Mouse (Mus musculus) megakaryocyte, embryonic 14.5 days (primary cell): ENCODE measurements around the gene Scn11a.

Experiments
- FLI1 ChIP-seq: IDR thresholded peaks from 2 replicates; pipeline ENCODE4 v1.6.1; 2012; ENCODE audit warnings: low read length, inconsistent platforms, mixed read lengths
- GATA1 ChIP-seq: IDR thresholded peaks from 3 replicates; pipeline ENCODE4 v1.6.1; 2012; ENCODE audit warnings: mixed read lengths, low read length, inconsistent platforms, borderline replicate concordance

- TF ChIP-seq GATA1 = no peak
- TF ChIP-seq FLI1 = no peak
Measured at GRCm38 (mm10) chr9:119843549-119843948, 18.3 kb upstream of the Scn11a start.
